Comparison of ENCODE assay signal across 8 mouse cellular contexts in genomic region chr3:152347227-152347626, GRCm38 (mm10). TPM values are rescaled to one million over a fixed set of nuclear protein-coding genes. Genes with fewer than 3 reads are reported as not detected.
DNase-seq lines count a peak whose midpoint lies in the region; ATAC-seq and TF ChIP-seq lines count a peak whose summit lies in the region.

No protein-coding gene starts in this region.

- peak overlapping the region; percentile 92; the same call in 1 of the 2 replicates for H3K9ac ChIP-seq in limb, embryonic 15.5 days
- peak overlapping the region; percentile 93 for H3K9ac ChIP-seq in stomach, embryonic 16.5 days (ENCODE audit: low read length)

- H3K9me3 ChIP-seq in megakaryocyte, embryonic 14.5 days: no peaks in the 10 kb centered on the region
- H3K9me3 ChIP-seq in limb, embryonic 15.5 days: no peaks in the 10 kb centered on the region
- no peaks in the 10 kb centered on the region for H3K9me3 ChIP-seq in stomach, embryonic 16.5 days (replicated peaks; ENCODE audit: control insufficient read depth, low read length)

- H3K27ac ChIP-seq in embryonic fibroblast, embryonic 13.5 days (ENCODE audit: insufficient read depth, low read length): no peak overlapping the region
- H3K27ac ChIP-seq in limb, embryonic 15.5 days: no peak overlapping the region
- H3K27ac ChIP-seq in stomach, embryonic 16.5 days (ENCODE audit: low read length): no peak overlapping the region
- H3K27ac ChIP-seq in thymus, adult 2 months (ENCODE audit: control insufficient read depth, insufficient read depth, low read length): no peak overlapping the region

- peaks cover 54% of the 10 kb centered on the region for H3K4me1 ChIP-seq in megakaryocyte, embryonic 14.5 days
- peaks cover 6% of the 10 kb centered on the region; the same call in 1 of the 2 replicates for H3K4me1 ChIP-seq in embryonic fibroblast, embryonic 13.5 days (ENCODE audit: control insufficient read depth, insufficient read depth, low read length)
- peaks cover 18% of the 10 kb centered on the region for H3K4me1 ChIP-seq in limb, embryonic 15.5 days
- H3K4me1 ChIP-seq in stomach, embryonic 16.5 days (ENCODE audit: control insufficient read depth, insufficient read depth, low read length): peaks cover 25% of the 10 kb centered on the region
- H3K4me1 ChIP-seq in thymus, adult 2 months (replicated peaks; ENCODE audit: control insufficient read depth, insufficient read depth, low read length): peaks cover 7% of the 10 kb centered on the region

- H3K4me2 ChIP-seq in limb, embryonic 15.5 days: peak overlapping the region; percentile 44
- peak overlapping the region; percentile 70 for H3K4me2 ChIP-seq in stomach, embryonic 16.5 days (ENCODE audit: low read depth, low read length)

- 45% methylated on average over 3 of the region's 3 CpGs for WGBS in limb, embryonic 15.5 days
- 39% methylated on average over 3 of the region's 3 CpGs for WGBS in stomach, embryonic 16.5 days
- 88% methylated on average over 3 of the region's 3 CpGs for WGBS in thymus, adult 2 months

- no peak for TF ChIP-seq CTCF in embryonic fibroblast, embryonic 13.5 days (IDR thresholded peaks at IDR 0.05; ENCODE audit: borderline replicate concordance, insufficient read depth, low read length)
- no peak for TF ChIP-seq CTCF in thymus, adult 2 months (IDR thresholded peaks at IDR 0.05; ENCODE audit: borderline replicate concordance, control insufficient read depth, extremely low read depth, insufficient read depth, low read length, poor library complexity)

- no peak for DNase-seq in thymus, postnatal 25 days
- DNase-seq in thymus, adult 2 months: no peak
- DNase-seq in MN1 (ENCODE audit: low spot score): no peak

- H3K27me3 ChIP-seq in megakaryocyte, embryonic 14.5 days (replicated peaks): no peaks in the 10 kb centered on the region
- H3K27me3 ChIP-seq in limb, embryonic 15.5 days: no peaks in the 10 kb centered on the region
- no peaks in the 10 kb centered on the region for H3K27me3 ChIP-seq in stomach, embryonic 16.5 days (ENCODE audit: control insufficient read depth, insufficient read depth, low read length)
- no peaks in the 10 kb centered on the region for H3K27me3 ChIP-seq in thymus, adult 2 months (ENCODE audit: control insufficient read depth, insufficient read depth, low read length)

- H3K36me3 ChIP-seq in megakaryocyte, embryonic 14.5 days (replicated peaks; ENCODE audit: low read length): peaks cover 23% of the 10 kb centered on the region
- H3K36me3 ChIP-seq in limb, embryonic 15.5 days: no peaks in the 10 kb centered on the region
- no peaks in the 10 kb centered on the region for H3K36me3 ChIP-seq in stomach, embryonic 16.5 days (ENCODE audit: control insufficient read depth, insufficient read depth, low read length)
- no peaks in the 10 kb centered on the region for H3K36me3 ChIP-seq in thymus, adult 2 months (ENCODE audit: control insufficient read depth, insufficient read depth, low read length)

- no peak for ATAC-seq in megakaryocyte, adult 5-6 weeks (ENCODE audit: poor library complexity, severe bottlenecking)
- ATAC-seq in limb, embryonic 15.5 days (ENCODE audit: insufficient number of reproducible peaks, low FRiP score, low TSS enrichment, low read depth): no peak
- ATAC-seq in stomach, embryonic 16.5 days (ENCODE audit: insufficient read depth, low FRiP score): no peak

- no peak for TF ChIP-seq POLR2A in embryonic fibroblast, embryonic 13.5 days (IDR thresholded peaks at IDR 0.05; ENCODE audit: low read depth, low read length)
- no peak for TF ChIP-seq POLR2A in thymus, adult 2 months (IDR thresholded peaks at IDR 0.05; ENCODE audit: control insufficient read depth, extremely low read depth, insufficient read depth, low read length, poor library complexity)

- peak overlapping the region; percentile 99 for H3K4me3 ChIP-seq in megakaryocyte, embryonic 14.5 days (replicated peaks)
- H3K4me3 ChIP-seq in embryonic fibroblast, embryonic 13.5 days (ENCODE audit: insufficient read depth, low read length): peak overlapping the region; percentile 91
- H3K4me3 ChIP-seq in limb, embryonic 15.5 days: peak overlapping the region; percentile 72
- peak overlapping the region; percentile 81 for H3K4me3 ChIP-seq in stomach, embryonic 16.5 days (replicated peaks; ENCODE audit: low read length)
- no peak overlapping the region for H3K4me3 ChIP-seq in thymus, adult 2 months (ENCODE audit: control insufficient read depth, insufficient read depth, low read length)

RNA-seq across cellular contexts. Expression of gene Usp33, which starts 0.9 kb away (rescaled TPM):
- polyA plus RNA-seq in megakaryocyte, embryonic 14.5 days (2012; ENCODE audit: insufficient read depth, low replicate concordance): 2.2 TPM in 1 of 2 replicates, not detected in the other
- 42.8 and 46.4 TPM in 2 replicates for total RNA-seq in megakaryocyte, adult 5-6 weeks (2015)
- total RNA-seq in megakaryocyte, adult 5-6 weeks (2017): 77.7 and 78.4 TPM in 2 replicates
- 55.2 and 63.9 TPM in 2 replicates for polyA plus RNA-seq in embryonic fibroblast, embryonic 13.5 days (2011; ENCODE audit: insufficient read length, low read depth, missing spikeins)
- 44.9 and 45.2 TPM in 2 replicates for polyA plus RNA-seq in limb, embryonic 15.5 days (2015; fragmentation: Nextera tagmentation; extraction: Ambion mirVana)
- polyA plus RNA-seq in stomach, embryonic 16.5 days (2015; fragmentation: Nextera tagmentation; extraction: Ambion mirVana): 44.3 and 45.8 TPM in 2 replicates
- 16.8 and 20.7 TPM in 2 replicates for polyA plus RNA-seq in thymus, adult 2 months (2012; rRNA removed)

RNA-seq across cellular contexts. Expression of gene Miga1, which starts 7.0 kb away (rescaled TPM):
- polyA plus RNA-seq in megakaryocyte, embryonic 14.5 days (2012; ENCODE audit: insufficient read depth, low replicate concordance): 5.2 TPM in 1 of 2 replicates, not detected in the other
- total RNA-seq in megakaryocyte, adult 5-6 weeks (2015): 3.9 and 4.1 TPM in 2 replicates
- 3.1 and 3.2 TPM in 2 replicates for total RNA-seq in megakaryocyte, adult 5-6 weeks (2017)
- 9.9 and 13.2 TPM in 2 replicates for polyA plus RNA-seq in embryonic fibroblast, embryonic 13.5 days (2011; ENCODE audit: insufficient read length, low read depth, missing spikeins)
- 13.3 and 16.2 TPM in 2 replicates for polyA plus RNA-seq in limb, embryonic 15.5 days (2015; fragmentation: Nextera tagmentation; extraction: Ambion mirVana)
- 10.9 and 11.1 TPM in 2 replicates for polyA plus RNA-seq in stomach, embryonic 16.5 days (2015; fragmentation: Nextera tagmentation; extraction: Ambion mirVana)
- 15.2 and 15.4 TPM in 2 replicates for polyA plus RNA-seq in thymus, adult 2 months (2012; rRNA removed)

RNA-seq across cellular contexts. Expression of gene Zzz3, which starts 48.0 kb away (rescaled TPM):
- 2.3 and 3.9 TPM in 2 replicates for polyA plus RNA-seq in megakaryocyte, embryonic 14.5 days (2012; ENCODE audit: insufficient read depth, low replicate concordance)
- 28.2 and 34.0 TPM in 2 replicates for total RNA-seq in megakaryocyte, adult 5-6 weeks (2015)
- total RNA-seq in megakaryocyte, adult 5-6 weeks (2017): 47.8 and 48.3 TPM in 2 replicates
- polyA plus RNA-seq in embryonic fibroblast, embryonic 13.5 days (2011; ENCODE audit: insufficient read length, low read depth, missing spikeins): 66.9 and 77.3 TPM in 2 replicates
- polyA plus RNA-seq in limb, embryonic 15.5 days (2015; fragmentation: Nextera tagmentation; extraction: Ambion mirVana): 40.6 and 41.4 TPM in 2 replicates
- 36.8 and 37.9 TPM in 2 replicates for polyA plus RNA-seq in stomach, embryonic 16.5 days (2015; fragmentation: Nextera tagmentation; extraction: Ambion mirVana)
- 29.1 and 35.7 TPM in 2 replicates for polyA plus RNA-seq in thymus, adult 2 months (2012; rRNA removed)
